Mouse (Mus musculus) megakaryocyte progenitor cell, adult 5-6 weeks (primary cell): ENCODE measurements around the gene Ak5. TPM values are rescaled to one million over a fixed set of nuclear protein-coding genes. Genes with fewer than 3 reads are reported as not detected.

Experiments
- ATAC-seq: replicated peaks from 2 replicates; pipeline ENCODE4 v1.8.0; 2016; ENCODE audit warnings: mild to moderate bottlenecking, moderate TSS enrichment, inconsistent platforms; ENCODE audit not compliant: poor library complexity
- total RNA-seq, 2 experiments: library from RNA; stranded (forward) in 1 of 2; stranded (reverse) in 1 of 2; fragments of 157-497, 149-512 nt in 1 of 2; fragments of 200-1000 nt in 1 of 2; gene quantifications; 2 replicates each; pipeline versions ENCODE4 v1.2.3 to v1.2.4; 2015 to 2017

Gene Ak5
- total RNA-seq, 2 experiments from 2014 or later: 0.05 TPM; not detected in 1

GRCm38 (mm10) chr3:152457308-152458035 lies 210.7 kb downstream of the Ak5 start:
- ATAC-seq: peak; percentile 96

- ATAC-seq: no peak
Observed at GRCm38 (mm10) chr3:152453163-152453562, 215.0 kb downstream of the Ak5 start.

GRCm38 (mm10) chr3:152446966-152447365 lies 221.2 kb downstream of the Ak5 start:
- ATAC-seq: peak; percentile 47; the same call in 1 of the 2 replicates

- no peak for ATAC-seq
Observed at GRCm38 (mm10) chr3:152444114-152444513, 224.0 kb downstream of the Ak5 start.

- ATAC-seq: no peak
Observed at GRCm38 (mm10) chr3:152442795-152443194, 225.4 kb downstream of the Ak5 start.

GRCm38 (mm10) chr3:152438068-152438467 lies 230.1 kb downstream of the Ak5 start:
- ATAC-seq: no peak

GRCm38 (mm10) chr3:152435590-152435989 lies 232.6 kb downstream of the Ak5 start:
- peak; percentile 23; the same call in 1 of the 2 replicates for ATAC-seq

- no peak for ATAC-seq
Observed at GRCm38 (mm10) chr3:152432677-152433076, 235.5 kb downstream of the Ak5 start.

GRCm38 (mm10) chr3:152428925-152429324 lies 239.2 kb downstream of the Ak5 start:
- no peak for ATAC-seq

Other genes with a start within 250 kb of the Ak5 start
- 49.9 and 53.5 TPM in 2 replicates for gene Pigk, start 45.7 kb upstream of the Ak5 start, total RNA-seq (2015)
- 50.9 and 66.9 TPM in 2 replicates for gene Pigk, start 45.7 kb upstream of the Ak5 start, total RNA-seq (2017)